Mouse (Mus musculus) megakaryocyte-erythroid progenitor cell, adult 5-6 weeks (primary cell): ENCODE results near the gene Cep250. TPM values are rescaled to one million over a fixed set of nuclear protein-coding genes. Genes with fewer than 3 reads are reported as not detected.
"Not testable (repeated sequence)": the region's sequence is repeated elsewhere in the genome, so short reads cannot be mapped to it uniquely, and the experiment has no call there.

Experiments used
- ATAC-seq: replicated peaks from 2 replicates; pipeline ENCODE4 v1.8.0; 2016; ENCODE audit warnings: mild to moderate bottlenecking, inconsistent platforms; ENCODE audit not compliant: severe bottlenecking, poor library complexity, low FRiP score, low TSS enrichment
- total RNA-seq, 2 experiments: library from RNA; stranded (forward) in 1 of 2; stranded (reverse) in 1 of 2; fragments of 200-1000, 215-1000 nt in 1 of 2; fragments of >200 nt in 1 of 2; fragmentation: Nextera tagmentation in 1 of 2; gene quantifications; 2 replicates each; pipeline ENCODE4 v1.2.3; 2014 to 2017

The Cep250 gene
- 22.0 and 26.1 TPM in 2 replicates for total RNA-seq (2014; fragmentation: Nextera tagmentation)
- total RNA-seq (2017), result 23.9 and 27.9 TPM in 2 replicates

GRCm38 (mm10) chr2:155956134-155957059 is at the start of gene Cep250:
TSS of gene Cep250 (plus strand) at chr2:155956458.
- peak; percentile 94 for ATAC-seq

- ATAC-seq, result no peak
Measured at GRCm38 (mm10) chr2:155914684-155915083, 41.6 kb upstream of the Cep250 start.

- no peak for ATAC-seq
Measured at GRCm38 (mm10) chr2:155923143-155923542, 33.1 kb upstream of the Cep250 start.

- ATAC-seq, result not testable (repeated sequence)
Measured at GRCm38 (mm10) chr2:155925213-155925612, 31.0 kb upstream of the Cep250 start.

- no peak for ATAC-seq
Measured at GRCm38 (mm10) chr2:155928711-155929345, 27.4 kb upstream of the Cep250 start.

- ATAC-seq, result peak; percentile 99
Measured at GRCm38 (mm10) chr2:155929531-155930442, 26.5 kb upstream of the Cep250 start, which contains the start of gene Uqcc1. TSS of gene Uqcc1 (minus strand) at chr2:155930310.

GRCm38 (mm10) chr2:155939897-155940529 is 16.2 kb upstream of the Cep250 start:
- ATAC-seq, result no peak

GRCm38 (mm10) chr2:155940681-155941080 is 15.6 kb upstream of the Cep250 start, which contains the start of gene Gm15557:
TSS of gene Gm15557 (plus strand) at chr2:155940728.
- no peak for ATAC-seq

GRCm38 (mm10) chr2:155941697-155942442 is 14.4 kb upstream of the Cep250 start:
- no peak for ATAC-seq

- no peak for ATAC-seq
Measured at GRCm38 (mm10) chr2:155943463-155943862, 12.8 kb upstream of the Cep250 start.

- no peak for ATAC-seq
Measured at GRCm38 (mm10) chr2:155944685-155945084, 11.6 kb upstream of the Cep250 start.

- no peak for ATAC-seq
Measured at GRCm38 (mm10) chr2:155945124-155945523, 11.1 kb upstream of the Cep250 start, which contains the start of gene Gdf5. TSS of gene Gdf5 (minus strand) at chr2:155945367.

GRCm38 (mm10) chr2:155945580-155945979 is 10.7 kb upstream of the Cep250 start:
- ATAC-seq, result no peak

GRCm38 (mm10) chr2:155946069-155946468 is 10.2 kb upstream of the Cep250 start:
- ATAC-seq, result peak; percentile 61

GRCm38 (mm10) chr2:155946499-155946898 is 9.8 kb upstream of the Cep250 start:
- no peak for ATAC-seq

GRCm38 (mm10) chr2:155947390-155948002 is 8.8 kb upstream of the Cep250 start:
- peak; percentile 67 for ATAC-seq

- no peak for ATAC-seq
Measured at GRCm38 (mm10) chr2:155949362-155949761, 6.9 kb upstream of the Cep250 start.

- ATAC-seq, result no peak
Measured at GRCm38 (mm10) chr2:155952006-155952405, 4.3 kb upstream of the Cep250 start.
